29 mouse cellular contexts compared by ENCODE assay signal in genomic region chr14:120382179-120382578, GRCm38 (mm10).
A peak's percentile ranks its signal among the peaks of the same experiment; 100 is the strongest.
DNase-seq lines count a peak whose midpoint lies in the region; ATAC-seq lines count a peak whose summit lies in the region.
"Had no signal": no experiment of that assay in that cellular context is flagged by ENCODE, and none has a peak within 500 bp of the region (broad histone marks: within the 10 kb centered on the region; RNA-seq: fewer than 3 reads in every experiment).

No protein-coding gene starts in this region.

- no peaks in the 10 kb centered on the region for H3K9me3 ChIP-seq in heart, embryonic 14.5 days (ENCODE audit: control insufficient read depth, low read length)
- H3K9me3 ChIP-seq in heart, embryonic 11.5 days (replicated peaks; ENCODE audit: control insufficient read depth, low read length), result no peaks in the 10 kb centered on the region
- H3K9me3 ChIP-seq in limb, embryonic 12.5 days, result no peaks in the 10 kb centered on the region
- no peaks in the 10 kb centered on the region for H3K9me3 ChIP-seq in limb, embryonic 10.5 days (replicated peaks)
- no peaks in the 10 kb centered on the region for H3K9me3 ChIP-seq in embryonic facial prominence, embryonic 14.5 days (ENCODE audit: control insufficient read depth, low read length)
- no peaks in the 10 kb centered on the region for H3K9me3 ChIP-seq in limb, embryonic 15.5 days
- H3K9me3 ChIP-seq: embryonic facial prominence, embryonic 15.5 days; forebrain, embryonic 13.5 days; G1E; liver, embryonic 15.5 days; megakaryocyte, embryonic 14.5 days; midbrain, embryonic 13.5 days; neural tube, embryonic 13.5 days; stomach, embryonic 15.5 days had no signal

- peaks cover 12 to 36% of the 10 kb centered on the region in 2 experiments for H3K4me1 ChIP-seq in heart, embryonic 14.5 days (ENCODE audit: control insufficient read depth in 2 of 2, insufficient read depth in 2 of 2, low read length in 2 of 2)
- peaks cover 16% of the 10 kb centered on the region for H3K4me1 ChIP-seq in heart, embryonic 11.5 days (ENCODE audit: control insufficient read depth, insufficient read depth, low read length)
- H3K4me1 ChIP-seq in limb, embryonic 12.5 days (replicated peaks), result peaks cover 21% of the 10 kb centered on the region
- H3K4me1 ChIP-seq in limb, embryonic 10.5 days, result peaks cover 12% of the 10 kb centered on the region
- peaks cover 26% of the 10 kb centered on the region; the same call in 1 of the 2 replicates for H3K4me1 ChIP-seq in embryonic facial prominence, embryonic 14.5 days (ENCODE audit: control insufficient read depth, insufficient read depth, low read length)
- H3K4me1 ChIP-seq in limb, embryonic 15.5 days, result peaks cover 33% of the 10 kb centered on the region
- H3K4me1 ChIP-seq: forebrain, embryonic 13.5 days had no signal

- no peak overlapping the region for H3K4me2 ChIP-seq in heart, embryonic 14.5 days (ENCODE audit: low read length)
- H3K4me2 ChIP-seq in heart, embryonic 11.5 days, result no peak overlapping the region
- H3K4me2 ChIP-seq in limb, embryonic 12.5 days, result no peak overlapping the region
- H3K4me2 ChIP-seq in embryonic facial prominence, embryonic 14.5 days (ENCODE audit: low read depth, low read length), result no peak overlapping the region
- H3K4me2 ChIP-seq in limb, embryonic 15.5 days, result no peak overlapping the region
- H3K4me2 ChIP-seq: embryonic facial prominence, embryonic 15.5 days; forebrain, embryonic 13.5 days; hindbrain, embryonic 14.5 days; liver, embryonic 15.5 days; lung, embryonic 14.5 days; midbrain, embryonic 13.5 days; neural tube, embryonic 13.5 days; stomach, embryonic 15.5 days had no signal

- peak overlapping the region; percentile 11 to 38; a peak in 1 of 4 replicates for H3K27ac ChIP-seq in heart, embryonic 14.5 days (replicated peaks in 1 of 2; ENCODE audit: control insufficient read depth in 1 of 2, insufficient read depth in 1 of 2, low read depth in 2 of 2, low read length in 2 of 2)
- H3K27ac ChIP-seq in heart, embryonic 11.5 days (ENCODE audit: low read depth, low read length), result no peak overlapping the region
- peak overlapping the region; percentile 85 for H3K27ac ChIP-seq in limb, embryonic 12.5 days
- H3K27ac ChIP-seq in limb, embryonic 10.5 days, result no peak overlapping the region
- 0 out of 2 replicates have a peak overlapping the region, but pooled peaks have one; percentile 16 for H3K27ac ChIP-seq in embryonic facial prominence, embryonic 14.5 days (replicated peaks; ENCODE audit: low read depth, low read length)
- peak overlapping the region; percentile 39 for H3K27ac ChIP-seq in limb, embryonic 15.5 days
- H3K27ac ChIP-seq: forebrain, embryonic 13.5 days; hindbrain, embryonic 14.5 days; liver, embryonic 15.5 days; midbrain, embryonic 13.5 days; neural tube, embryonic 13.5 days; stomach, embryonic 15.5 days had no signal

- no peak for ATAC-seq in heart, embryonic 14.5 days (ENCODE audit: insufficient number of reproducible peaks, insufficient read depth, low FRiP score, low read depth)
- ATAC-seq in heart, embryonic 11.5 days (replicated peaks; ENCODE audit: insufficient number of reproducible peaks, low FRiP score, low TSS enrichment), result no peak
- no peak for ATAC-seq in limb, embryonic 12.5 days (ENCODE audit: insufficient number of reproducible peaks, insufficient read depth, low FRiP score, low TSS enrichment, low read depth)
- no peak for ATAC-seq in embryonic facial prominence, embryonic 14.5 days (ENCODE audit: low read depth)
- ATAC-seq in limb, embryonic 15.5 days (ENCODE audit: insufficient number of reproducible peaks, low FRiP score, low TSS enrichment, low read depth), result no peak
- ATAC-seq in CD4-positive, CD25-positive, alpha-beta regulatory T cell, adult 4 months, result no peak
- ATAC-seq: forebrain, embryonic 13.5 days; intestine, postnatal 0 days had no signal

- 38% methylated on average over 5 of the region's 5 CpGs for WGBS in heart, embryonic 14.5 days
- WGBS in heart, embryonic 11.5 days (ENCODE audit: insufficient replicate concordance), result 40% methylated on average over 5 of the region's 5 CpGs
- WGBS in limb, embryonic 12.5 days, result 81% methylated on average over 5 of the region's 5 CpGs
- WGBS in limb, embryonic 10.5 days, result 90% methylated on average over 5 of the region's 5 CpGs
- WGBS in embryonic facial prominence, embryonic 14.5 days, result 64% methylated on average over 5 of the region's 5 CpGs
- 78% methylated on average over 5 of the region's 5 CpGs for WGBS in limb, embryonic 15.5 days

- no peak for DNase-seq in limb, embryonic 10.5 days (ENCODE audit: low spot score)
- DNase-seq in embryonic facial prominence, embryonic 14.5 days (ENCODE audit: low spot score), result no peak
- DNase-seq in Muller cell, postnatal 12 days (ENCODE audit: inconsistent ontology term), result no peak
- DNase-seq: adrenal gland, postnatal 14 days; cerebellum, adult 11 months; cerebellum, adult 9-10 months; cerebellum, postnatal 36 days; embryo, embryonic 11 days; gastrocnemius, postnatal 14 days; kidney, adult 9 months; kidney, postnatal 14 days; lung, embryonic 14.5 days; lung, postnatal 36 days; thymus, postnatal 14 days had no signal

- peaks cover 39% of the 10 kb centered on the region for H3K36me3 ChIP-seq in heart, embryonic 14.5 days (ENCODE audit: control insufficient read depth, insufficient read depth, low read length)
- H3K36me3 ChIP-seq in heart, embryonic 11.5 days (ENCODE audit: control insufficient read depth, insufficient read depth, low read length), result no peaks in the 10 kb centered on the region
- H3K36me3 ChIP-seq in limb, embryonic 12.5 days, result peaks cover 24% of the 10 kb centered on the region
- H3K36me3 ChIP-seq in limb, embryonic 10.5 days, result peaks cover 15% of the 10 kb centered on the region; the same call in 1 of the 2 replicates
- peaks cover 29% of the 10 kb centered on the region for H3K36me3 ChIP-seq in embryonic facial prominence, embryonic 14.5 days (ENCODE audit: control insufficient read depth, insufficient read depth, low read length)
- H3K36me3 ChIP-seq in limb, embryonic 15.5 days, result peaks cover 18% of the 10 kb centered on the region
- H3K36me3 ChIP-seq: midbrain, embryonic 13.5 days; neural tube, embryonic 13.5 days had no signal

- no peak overlapping the region for H3K9ac ChIP-seq in heart, embryonic 14.5 days (ENCODE audit: low read length)
- no peak overlapping the region for H3K9ac ChIP-seq in heart, embryonic 11.5 days (ENCODE audit: low read depth, low read length)
- H3K9ac ChIP-seq in limb, embryonic 12.5 days (replicated peaks), result no peak overlapping the region
- no peak overlapping the region for H3K9ac ChIP-seq in embryonic facial prominence, embryonic 14.5 days (ENCODE audit: low read depth, low read length)
- H3K9ac ChIP-seq in limb, embryonic 15.5 days, result no peak overlapping the region
- H3K9ac ChIP-seq: embryonic facial prominence, embryonic 15.5 days; forebrain, embryonic 13.5 days; hindbrain, embryonic 14.5 days; liver, embryonic 15.5 days; lung, embryonic 14.5 days; midbrain, embryonic 13.5 days; neural tube, embryonic 13.5 days; stomach, embryonic 15.5 days had no signal

- H3K27me3 ChIP-seq in heart, embryonic 14.5 days (ENCODE audit: control insufficient read depth, insufficient read depth, low read length), result no peaks in the 10 kb centered on the region
- H3K27me3 ChIP-seq in heart, embryonic 11.5 days (ENCODE audit: control insufficient read depth, insufficient read depth, low read length), result no peaks in the 10 kb centered on the region
- H3K27me3 ChIP-seq in limb, embryonic 12.5 days, result no peaks in the 10 kb centered on the region
- no peaks in the 10 kb centered on the region for H3K27me3 ChIP-seq in limb, embryonic 10.5 days (ENCODE audit: low read depth, poor library complexity, severe bottlenecking)
- H3K27me3 ChIP-seq in embryonic facial prominence, embryonic 14.5 days (replicated peaks; ENCODE audit: control insufficient read depth, insufficient read depth, low read length), result no peaks in the 10 kb centered on the region
- no peaks in the 10 kb centered on the region for H3K27me3 ChIP-seq in limb, embryonic 15.5 days
- H3K27me3 ChIP-seq: embryonic facial prominence, embryonic 15.5 days; forebrain, embryonic 13.5 days; liver, embryonic 15.5 days; megakaryocyte, embryonic 14.5 days; midbrain, embryonic 13.5 days; neural tube, embryonic 13.5 days; stomach, embryonic 15.5 days had no signal

- no peak overlapping the region for H3K4me3 ChIP-seq in heart, embryonic 14.5 days (ENCODE audit: control insufficient read depth in 1 of 2, insufficient read depth in 1 of 2, low read depth in 1 of 2, low read length in 2 of 2)
- no peak overlapping the region for H3K4me3 ChIP-seq in heart, embryonic 11.5 days (ENCODE audit: low read depth, low read length)
- H3K4me3 ChIP-seq in limb, embryonic 12.5 days (replicated peaks), result no peak overlapping the region
- no peak overlapping the region for H3K4me3 ChIP-seq in limb, embryonic 10.5 days
- H3K4me3 ChIP-seq in embryonic facial prominence, embryonic 14.5 days (ENCODE audit: low read depth, low read length), result no peak overlapping the region
- no peak overlapping the region for H3K4me3 ChIP-seq in limb, embryonic 15.5 days
- H3K4me3 ChIP-seq: embryonic facial prominence, embryonic 15.5 days; forebrain, embryonic 13.5 days; liver, embryonic 15.5 days; megakaryocyte, embryonic 14.5 days; midbrain, embryonic 13.5 days; neural tube, embryonic 13.5 days; stomach, embryonic 15.5 days had no signal

Comparison
In these comparisons a context has a peak if more than half of its experiments do, and no peak if none do; other contexts are left out.
1. H3K27ac ChIP-seq: peak in heart, embryonic 14.5 days (2 of 2), limb, embryonic 12.5 days (single experiment), embryonic facial prominence, embryonic 14.5 days (single experiment) and limb, embryonic 15.5 days (single experiment); none in heart, embryonic 11.5 days (single experiment) and limb, embryonic 10.5 days (single experiment).